Mouse (Mus musculus) cerebellum, adult 11 months (tissue): ENCODE data around the gene Stpg4.

Experiments used
- DNase-seq: peaks from one replicate; pipeline ENCODE4 v3.0.0; 2022

Gene Stpg4

DNA sequence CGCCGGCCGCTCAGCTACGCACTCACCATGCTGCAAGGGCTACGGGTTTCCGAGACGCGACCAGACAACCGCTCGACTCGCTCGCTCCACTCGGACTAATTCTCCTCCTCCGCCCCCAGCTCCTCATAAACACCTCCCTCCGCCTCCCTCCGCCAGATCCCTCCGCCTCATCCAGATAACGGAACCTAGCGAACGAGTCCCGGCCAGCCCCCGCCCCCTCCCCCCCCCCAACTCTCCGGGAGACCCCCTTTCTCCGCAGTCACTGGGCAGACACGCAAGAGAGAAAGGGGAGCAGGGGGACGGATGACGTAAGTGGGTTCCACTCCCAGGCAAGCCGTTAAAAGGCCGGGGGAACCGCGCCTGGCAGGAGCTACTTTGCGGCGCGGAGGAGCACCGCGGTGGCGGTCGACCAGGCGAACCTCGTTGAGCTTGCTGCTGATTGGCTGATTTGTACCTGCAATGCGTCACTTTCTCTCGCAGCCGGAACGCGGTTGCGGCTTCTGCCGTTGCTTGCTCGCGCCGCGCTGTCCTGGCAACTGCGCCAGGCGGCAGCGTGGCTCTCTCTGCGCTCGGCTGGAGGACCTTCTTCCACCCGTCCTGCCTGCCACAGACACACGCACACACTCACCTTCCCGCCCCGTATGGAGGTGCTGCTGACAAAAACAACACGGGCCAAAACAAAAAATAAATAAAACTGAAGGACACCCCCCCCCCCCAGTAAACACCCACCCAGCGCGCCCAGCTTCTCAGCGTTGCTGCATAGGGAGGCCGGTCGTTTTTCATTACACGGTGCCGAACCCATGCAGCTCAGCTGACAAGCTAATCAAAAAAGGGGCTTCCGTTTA is 19.4 kb upstream of the Stpg4 start, which contains the start of gene Calm2:
TSS of gene Calm2 (minus strand) at position 169 of the 845 bp plus-strand sequence.
- peak; percentile 97 for DNase-seq

- peak; percentile 65 for DNase-seq
Measured at GRCm38 (mm10) chr17:87445917-87446766, 18.6 kb upstream of the Stpg4 start.

GRCm38 (mm10) chr17:87445337-87445916 is 17.9 kb upstream of the Stpg4 start:
- DNase-seq = no peak

- no peak for DNase-seq
Measured at GRCm38 (mm10) chr17:87444763-87445162, 17.2 kb upstream of the Stpg4 start.

DNA sequence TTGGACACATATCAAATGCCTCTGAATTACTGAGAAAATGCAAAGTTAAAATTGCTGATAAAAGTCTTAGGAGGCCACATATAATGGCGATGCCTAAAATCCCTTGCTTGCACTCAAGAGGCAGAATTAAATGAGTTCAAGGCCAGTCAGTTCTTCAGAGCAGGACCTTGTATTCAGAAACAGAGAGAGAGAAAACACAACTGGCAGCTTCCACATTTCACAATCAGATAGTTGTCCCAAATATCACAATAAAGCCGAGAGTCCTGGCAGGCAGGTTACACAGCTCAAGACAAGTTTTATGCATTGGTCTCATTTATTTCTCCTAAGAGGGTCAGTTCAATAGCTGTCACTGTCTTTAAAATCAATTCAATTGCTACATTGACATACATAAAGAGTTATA is 14.0 kb upstream of the Stpg4 start:
- no peak for DNase-seq

DNA sequence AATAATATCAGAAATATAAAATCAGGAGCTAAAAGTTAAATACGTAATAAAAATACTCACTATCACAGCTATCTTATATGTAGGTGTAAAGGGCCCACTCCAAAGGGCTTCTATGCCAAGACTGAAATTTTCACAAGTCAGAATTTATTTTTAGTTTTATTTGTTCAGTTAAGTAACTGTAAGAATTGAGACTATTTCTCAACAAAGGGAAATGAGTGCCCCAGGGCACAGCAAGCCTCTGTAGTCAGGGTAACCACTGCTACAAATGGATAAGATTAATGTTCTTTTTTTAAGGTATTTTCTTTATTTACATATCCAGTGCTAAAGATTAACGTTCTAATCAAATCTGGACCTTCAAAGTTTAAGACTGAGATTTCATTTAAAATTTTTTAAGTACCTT is 11.9 kb upstream of the Stpg4 start:
- no peak for DNase-seq

GRCm38 (mm10) chr17:87433929-87434328 is 6.4 kb upstream of the Stpg4 start:
- no peak for DNase-seq

DNA sequence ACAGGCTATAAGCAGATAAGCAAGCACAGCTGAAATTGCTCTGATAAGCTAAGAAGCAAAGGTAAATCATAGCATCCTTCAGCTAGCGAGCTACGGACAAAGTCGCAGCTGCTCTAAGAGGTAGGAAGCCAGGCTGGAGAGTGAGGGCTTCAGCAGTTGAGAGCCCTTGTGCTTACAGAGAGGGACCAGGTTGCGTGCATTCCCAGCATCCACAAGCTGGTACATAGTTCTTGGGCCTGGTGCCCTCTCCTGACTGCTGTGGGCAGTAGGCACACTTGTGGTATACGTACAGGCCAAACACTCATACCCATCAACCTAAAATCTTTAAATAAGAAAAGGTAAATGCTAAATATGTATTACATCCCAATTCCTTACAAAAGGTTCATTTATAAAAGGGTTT is 5.2 kb upstream of the Stpg4 start:
- no peak for DNase-seq

GRCm38 (mm10) chr17:87432314-87432713 is 4.8 kb upstream of the Stpg4 start:
- no peak for DNase-seq

- DNase-seq = no peak
Measured at GRCm38 (mm10) chr17:87429431-87429830, 1.9 kb upstream of the Stpg4 start.

GRCm38 (mm10) chr17:87418082-87418481 is 9.5 kb downstream of the Stpg4 start:
- DNase-seq = no peak

DNA sequence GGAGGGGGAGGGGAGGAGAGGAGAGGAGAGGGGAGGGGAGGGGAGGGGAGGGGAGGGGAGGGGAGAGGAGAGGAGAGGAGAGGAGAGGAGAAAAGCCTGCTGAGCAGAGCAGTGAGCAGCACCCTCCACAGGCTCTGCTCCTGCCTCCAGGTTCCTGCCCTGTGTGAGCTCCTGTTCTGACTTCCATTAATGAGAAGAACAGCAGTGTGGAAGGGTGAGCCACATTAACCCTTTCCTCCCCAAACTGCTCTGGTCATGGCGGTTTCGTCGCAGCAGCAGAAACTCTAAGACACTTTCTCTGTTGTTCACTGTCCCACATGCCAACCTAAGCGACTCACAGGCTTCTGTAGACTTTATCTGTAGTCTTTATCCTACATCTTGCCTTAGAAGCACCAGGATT is 20.9 kb downstream of the Stpg4 start:
- no peak for DNase-seq

GRCm38 (mm10) chr17:87405576-87405975 is 22.0 kb downstream of the Stpg4 start:
- no peak for DNase-seq

- no peak for DNase-seq
Measured at GRCm38 (mm10) chr17:87403462-87403861, 24.1 kb downstream of the Stpg4 start.

DNA sequence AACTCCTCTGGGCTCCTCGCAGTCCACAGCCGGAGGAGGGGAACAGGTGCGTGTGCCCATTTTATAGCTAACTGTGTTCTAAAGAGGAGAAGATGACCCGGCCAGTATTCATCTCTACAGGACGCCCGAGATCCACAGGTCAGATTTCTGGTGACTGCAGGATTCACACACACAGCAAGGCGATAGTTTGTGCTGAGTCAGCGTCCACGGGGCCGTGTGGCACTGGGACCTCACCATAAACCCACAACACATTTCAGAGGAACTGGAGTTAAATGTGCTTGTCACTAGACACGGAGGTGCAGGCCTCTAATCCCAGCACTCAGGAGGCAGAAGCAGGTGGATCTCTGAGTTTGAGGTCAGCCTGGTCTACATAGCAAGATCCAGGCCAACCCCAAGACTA is 25.1 kb downstream of the Stpg4 start:
- DNase-seq = no peak

- no peak for DNase-seq
Measured at GRCm38 (mm10) chr17:87397088-87397487, 30.5 kb downstream of the Stpg4 start.

DNA sequence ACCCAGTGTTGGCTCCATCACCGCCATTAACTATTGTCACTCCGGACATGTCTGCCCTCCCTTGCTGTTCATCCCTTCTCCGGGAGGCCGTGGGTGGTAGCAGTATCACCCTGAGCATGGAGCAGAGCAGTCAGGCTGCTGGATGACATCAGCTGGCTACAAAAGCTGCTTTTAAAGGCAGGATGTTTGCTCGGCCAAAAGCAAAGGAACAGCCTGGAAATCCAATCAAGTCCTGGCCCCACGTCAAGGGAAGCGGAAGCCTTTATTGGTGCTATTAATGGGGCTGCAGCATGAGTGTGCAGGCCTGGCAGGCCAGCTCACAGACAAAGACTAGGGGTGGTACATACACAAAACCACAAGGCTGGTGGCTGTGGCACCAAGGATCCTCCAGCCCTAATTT is 36.3 kb downstream of the Stpg4 start:
- DNase-seq = no peak

- DNase-seq = no peak
Measured at GRCm38 (mm10) chr17:87387068-87387467, 40.5 kb downstream of the Stpg4 start.

DNA sequence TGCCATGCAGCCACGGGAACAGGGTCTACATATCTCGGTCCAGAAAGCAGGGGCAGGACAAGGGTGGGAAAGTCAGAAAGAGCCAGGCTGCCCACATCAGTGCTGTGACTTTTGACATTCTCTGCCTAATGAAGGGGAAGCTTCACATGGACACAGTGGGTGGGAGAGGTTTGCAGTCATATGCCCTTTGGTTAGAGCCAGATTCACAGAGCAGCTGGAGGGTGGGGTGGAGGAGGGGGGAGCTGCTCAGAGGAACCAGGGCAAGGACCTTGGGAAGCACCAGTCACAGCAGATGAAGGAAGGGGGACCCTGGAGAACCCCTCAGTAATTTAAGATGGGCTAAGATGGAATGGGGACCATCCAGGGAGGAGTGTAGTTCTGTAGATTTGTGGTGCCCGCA is 41.7 kb downstream of the Stpg4 start:
- no peak for DNase-seq

- no peak for DNase-seq
Measured at GRCm38 (mm10) chr17:87380681-87381080, 46.9 kb downstream of the Stpg4 start.

DNA sequence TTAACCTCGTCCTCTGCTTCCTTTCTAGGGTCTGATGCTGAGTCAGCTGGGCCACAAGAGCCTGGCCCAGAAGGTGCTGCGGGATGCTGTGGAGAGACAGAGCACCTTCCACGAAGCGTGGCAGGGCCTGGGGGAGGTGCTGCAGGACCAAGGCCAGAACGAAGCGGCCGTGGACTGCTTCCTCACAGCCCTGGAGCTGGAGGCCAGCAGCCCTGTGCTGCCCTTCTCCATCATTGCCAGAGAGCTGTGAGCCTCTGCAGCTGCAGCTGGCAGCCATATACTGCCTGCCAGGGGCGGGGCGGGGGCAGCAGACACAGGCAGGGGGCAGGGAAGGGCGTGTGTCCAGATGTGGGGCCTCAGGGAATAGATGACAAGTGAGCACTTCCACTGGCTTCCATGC is 47.7 kb downstream of the Stpg4 start:
- DNase-seq = no peak

DNA sequence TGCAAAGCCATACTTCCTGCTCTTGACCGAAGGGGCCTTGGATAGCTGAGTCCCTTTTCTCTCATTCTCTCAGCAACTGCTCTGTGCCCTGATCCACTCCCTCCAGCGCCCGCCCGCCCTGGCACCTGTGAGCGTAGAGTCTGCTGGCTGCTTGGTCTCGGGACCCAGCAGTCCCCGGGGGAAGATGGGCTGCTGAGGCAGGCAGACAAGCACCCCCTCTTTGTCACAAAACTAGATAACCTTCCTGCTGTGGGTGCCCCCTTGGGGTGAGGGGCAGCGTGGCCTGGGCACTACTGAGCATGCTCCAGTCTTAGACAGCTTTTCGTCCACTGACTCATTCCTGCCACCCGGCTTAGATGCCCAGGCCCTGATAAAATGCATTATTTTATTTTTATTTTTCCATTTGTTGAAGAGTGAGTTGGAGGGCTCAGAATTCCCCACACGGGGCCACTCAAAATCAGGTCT is 48.3 kb downstream of the Stpg4 start:
- DNase-seq = no peak

- DNase-seq = no peak
Measured at GRCm38 (mm10) chr17:87378354-87379159, 49.0 kb downstream of the Stpg4 start.
